Mouse (Mus musculus) liver (tissue): Measurements from ENCODE around the gene Kif5c.

Experiments
- DNase-seq: peaks from one replicate; pipeline ENCODE4 v3.0.0-alpha.2; 2020; ENCODE audit warnings: mixed read lengths

The Kif5c gene

GRCm38 (mm10) chr2:49676020-49676419 is 56.9 kb downstream of the Kif5c start:
- DNase-seq = no peak

DNA sequence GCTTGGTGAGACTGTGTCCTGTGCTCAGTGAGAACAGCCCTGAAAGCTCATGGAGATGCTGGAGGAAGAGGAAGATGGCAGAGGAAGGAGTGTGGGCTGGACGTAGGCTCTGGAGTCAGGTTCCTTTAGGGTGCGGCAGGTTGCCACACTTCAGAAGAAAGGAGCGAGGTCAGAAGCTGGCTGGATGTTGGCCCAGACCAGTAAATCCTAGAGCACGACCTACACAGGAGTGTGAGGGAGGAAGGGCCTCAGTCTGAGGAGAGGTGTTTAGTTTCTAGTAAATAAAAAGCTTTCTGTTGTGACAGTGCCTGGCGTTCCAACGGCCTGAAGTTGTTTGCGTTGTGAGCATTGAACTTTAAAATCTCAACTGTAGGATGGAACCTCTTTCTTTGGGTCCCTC is 59.3 kb downstream of the Kif5c start:
- DNase-seq = no peak

- no peak for DNase-seq
Measured at GRCm38 (mm10) chr2:49679135-49679964, 60.3 kb downstream of the Kif5c start.

DNA sequence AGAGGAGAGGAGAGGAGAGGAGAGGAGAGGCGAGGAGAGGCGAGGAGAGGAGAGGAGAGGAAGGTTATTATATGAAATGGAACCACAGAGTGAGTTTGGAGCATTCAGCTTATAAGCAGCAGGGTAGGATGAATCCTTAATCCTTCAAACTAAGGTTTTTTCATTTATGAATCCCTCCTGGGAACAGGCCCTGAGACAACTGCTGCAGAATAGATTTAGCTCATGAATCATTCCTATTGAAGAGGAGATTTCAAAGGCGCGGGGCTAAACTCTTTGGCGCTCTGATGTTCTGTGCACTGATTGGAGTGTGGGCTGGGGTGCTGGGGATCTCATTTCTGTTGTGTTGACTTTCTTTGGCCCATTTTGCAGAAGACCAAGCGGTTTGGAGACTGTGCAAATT is 63.7 kb downstream of the Kif5c start:
- no peak for DNase-seq

DNA sequence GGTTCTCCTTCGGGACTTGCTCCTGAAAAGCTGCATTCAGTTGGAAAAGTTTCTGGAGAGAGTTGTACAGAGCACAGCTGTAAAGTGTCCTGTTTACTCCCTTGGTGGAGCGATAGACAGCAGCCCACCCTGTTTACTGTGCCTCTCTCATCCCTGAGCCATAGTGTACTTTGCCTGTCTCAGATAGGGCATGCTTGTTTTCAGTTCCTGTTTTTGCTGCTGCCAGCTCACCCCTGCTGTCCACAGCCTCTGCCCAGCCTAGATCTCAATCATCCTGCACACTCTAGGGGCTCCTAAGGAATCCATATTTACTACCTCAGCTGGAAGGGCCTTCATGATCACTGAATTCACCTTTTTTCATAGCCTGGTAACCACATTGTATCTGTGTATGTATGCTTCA is 65.7 kb downstream of the Kif5c start:
- no peak for DNase-seq

GRCm38 (mm10) chr2:49690421-49690826 is 71.3 kb downstream of the Kif5c start:
- DNase-seq = no peak

DNA sequence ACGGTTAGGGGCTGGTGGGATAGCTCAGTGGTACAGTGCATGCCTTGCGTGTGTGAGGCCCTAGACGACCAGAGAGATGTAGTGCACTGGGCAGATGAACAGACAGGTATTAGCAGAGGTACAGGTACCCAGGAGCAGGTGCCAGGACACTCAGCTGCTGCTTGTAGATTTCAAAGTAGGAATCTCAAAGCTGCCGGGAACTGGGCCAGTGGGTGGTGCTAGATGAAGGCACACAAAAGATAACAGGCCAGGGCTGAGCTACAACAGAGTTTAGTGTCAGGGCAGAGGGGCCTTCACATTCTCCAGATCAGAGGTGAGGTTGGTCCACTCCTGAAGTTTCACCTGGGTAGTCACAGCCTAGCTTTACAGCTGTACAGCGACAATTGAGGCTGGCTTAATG is 72.3 kb downstream of the Kif5c start:
- no peak for DNase-seq

- DNase-seq = no peak
Measured at GRCm38 (mm10) chr2:49694727-49695126, 75.6 kb downstream of the Kif5c start.

GRCm38 (mm10) chr2:49695461-49695860 is 76.4 kb downstream of the Kif5c start:
- no peak for DNase-seq

DNA sequence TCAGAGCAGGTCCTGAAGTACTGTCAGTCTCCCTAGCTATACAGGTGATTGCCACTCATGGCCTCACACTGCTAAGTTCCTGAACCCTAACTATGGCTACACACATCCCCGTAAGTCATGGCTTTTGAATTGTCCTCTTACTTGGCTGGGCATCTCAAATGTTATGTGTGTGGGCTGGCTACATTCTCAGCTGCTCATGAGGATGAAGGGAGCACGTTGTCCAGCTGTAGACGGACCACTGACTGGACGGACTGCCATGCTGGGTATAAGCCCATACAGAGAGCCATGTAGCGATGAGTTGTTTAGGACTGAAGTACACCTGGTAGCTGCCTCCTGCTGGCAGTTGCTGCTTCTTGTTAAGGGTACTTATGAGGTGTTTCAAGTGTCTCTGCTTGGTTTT is 79.8 kb downstream of the Kif5c start:
- no peak for DNase-seq

DNA sequence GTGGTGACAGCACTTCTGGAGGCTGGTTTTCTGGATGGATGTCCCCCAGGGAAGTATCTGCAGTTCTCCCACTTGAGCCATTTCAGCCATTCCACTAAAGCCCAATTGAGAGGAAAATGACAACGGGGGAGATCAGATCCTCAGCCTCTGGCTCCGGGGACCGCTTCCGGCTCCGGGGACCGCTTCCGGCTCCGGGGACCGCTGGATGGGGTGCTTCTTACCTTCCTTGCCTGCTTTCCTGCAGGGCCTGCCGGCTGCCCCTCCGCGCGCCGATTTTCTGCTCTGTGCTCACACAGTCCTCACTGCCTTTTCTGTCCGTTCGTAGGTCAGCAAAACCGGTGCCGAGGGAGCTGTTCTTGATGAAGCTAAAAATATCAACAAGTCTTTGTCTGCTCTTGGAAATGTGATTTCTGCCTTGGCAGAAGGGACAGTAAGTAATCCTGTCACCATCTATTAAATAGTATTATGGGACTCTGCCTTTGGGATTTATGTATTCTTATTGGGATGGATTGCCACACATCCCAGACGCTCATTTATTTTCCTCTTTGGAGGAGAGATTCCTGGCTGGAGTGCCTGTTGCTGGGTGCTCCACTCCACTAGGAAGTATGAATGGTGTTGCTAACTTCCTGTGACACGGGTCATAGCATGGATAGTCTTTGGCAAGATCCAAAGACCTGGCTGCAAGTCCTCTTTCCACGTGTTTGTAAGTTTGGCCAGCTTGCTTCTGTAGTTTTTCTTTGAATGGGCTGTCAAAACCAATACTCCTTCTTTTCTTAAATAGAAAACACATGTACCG is 81.3 kb downstream of the Kif5c start:
- DNase-seq = no peak

GRCm38 (mm10) chr2:49710223-49710622 is 91.1 kb downstream of the Kif5c start:
- no peak for DNase-seq

DNA sequence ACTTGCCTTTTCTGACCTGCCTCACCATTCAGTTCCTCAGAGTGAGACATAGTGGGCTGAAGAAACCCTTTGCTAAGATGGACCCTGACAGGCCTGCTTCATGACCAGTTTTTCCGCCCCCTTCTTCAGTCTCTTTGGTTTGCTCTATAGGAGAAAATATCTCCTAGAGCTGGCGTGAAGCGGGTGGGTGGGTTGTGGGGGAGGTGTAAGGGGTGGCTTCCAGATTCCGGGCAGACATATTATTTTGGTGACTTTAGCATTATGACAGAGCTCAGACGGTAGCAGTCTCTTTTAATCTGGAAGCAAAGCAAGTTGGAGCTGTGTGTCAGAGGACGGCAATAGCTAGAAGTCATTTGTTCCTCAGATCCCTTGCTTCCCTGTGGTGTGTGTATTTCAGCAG is 92.6 kb downstream of the Kif5c start:
- DNase-seq = no peak

DNA sequence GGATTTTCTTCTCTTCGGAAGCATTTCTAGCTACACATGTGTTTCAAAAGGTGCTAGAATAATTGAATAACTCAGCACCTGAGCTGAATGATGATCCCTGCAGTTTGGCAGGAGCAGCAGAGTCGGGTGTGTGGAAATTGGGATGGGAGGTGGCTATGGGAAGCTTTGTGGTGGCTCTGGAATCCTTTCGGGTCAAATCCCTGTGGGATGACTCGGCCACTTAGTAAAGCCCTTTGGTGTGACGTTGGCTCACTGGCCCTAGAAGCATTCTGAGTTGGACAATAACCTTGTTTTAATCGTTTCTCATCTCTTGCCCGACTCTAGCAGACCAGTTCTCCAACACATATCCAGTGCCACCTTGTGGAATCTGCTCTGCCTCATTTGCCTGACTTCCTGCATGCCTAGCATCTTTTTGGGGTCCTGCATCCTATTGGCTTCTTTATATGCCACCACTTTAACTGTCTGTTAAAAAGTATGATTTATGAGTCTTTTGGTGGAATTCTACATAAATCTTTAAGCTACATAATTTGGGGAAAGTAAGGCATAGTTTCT is 93.3 kb downstream of the Kif5c start:
- no peak for DNase-seq

DNA sequence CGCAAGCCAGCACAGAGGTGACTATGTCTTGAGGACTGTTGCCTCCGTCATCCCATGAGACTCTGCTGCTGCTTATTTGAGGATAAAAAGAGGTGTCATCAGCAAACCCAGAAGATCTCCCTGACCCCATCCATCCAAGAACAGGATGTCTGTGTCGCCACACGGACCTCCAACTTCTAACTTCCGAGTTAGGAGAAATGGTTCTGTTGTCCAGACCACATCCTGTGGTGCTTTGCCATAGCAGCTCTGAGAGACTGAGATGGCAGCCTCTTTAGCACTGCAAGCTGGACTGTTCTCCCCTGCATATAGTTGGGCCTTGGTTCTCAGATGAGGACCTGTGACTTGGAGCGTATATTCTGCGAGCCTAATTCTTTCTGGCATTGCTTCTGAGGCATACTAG is 97.4 kb downstream of the Kif5c start:
- no peak for DNase-seq

- DNase-seq = no peak
Measured at GRCm38 (mm10) chr2:49717437-49718116, 98.5 kb downstream of the Kif5c start.

DNA sequence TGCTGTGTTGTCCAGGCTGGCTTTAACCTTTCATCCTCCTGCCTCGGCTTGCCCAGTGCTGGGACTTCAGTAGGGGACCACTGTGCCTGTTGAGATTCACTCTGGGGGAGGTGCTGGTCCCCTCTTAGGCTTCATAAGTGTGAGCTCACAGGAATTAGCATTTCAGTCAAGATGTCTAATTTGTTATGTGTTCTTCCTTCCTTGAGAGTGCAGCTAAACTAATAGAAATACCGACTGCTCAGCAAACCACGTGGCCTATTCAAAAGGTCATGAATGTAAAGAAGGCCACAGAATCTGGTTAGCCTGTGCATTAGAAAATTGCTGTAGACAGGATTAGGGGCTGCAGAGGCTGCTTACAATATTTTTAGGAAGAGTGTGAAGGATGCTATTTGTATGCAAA is 99.4 kb downstream of the Kif5c start:
- no peak for DNase-seq

DNA sequence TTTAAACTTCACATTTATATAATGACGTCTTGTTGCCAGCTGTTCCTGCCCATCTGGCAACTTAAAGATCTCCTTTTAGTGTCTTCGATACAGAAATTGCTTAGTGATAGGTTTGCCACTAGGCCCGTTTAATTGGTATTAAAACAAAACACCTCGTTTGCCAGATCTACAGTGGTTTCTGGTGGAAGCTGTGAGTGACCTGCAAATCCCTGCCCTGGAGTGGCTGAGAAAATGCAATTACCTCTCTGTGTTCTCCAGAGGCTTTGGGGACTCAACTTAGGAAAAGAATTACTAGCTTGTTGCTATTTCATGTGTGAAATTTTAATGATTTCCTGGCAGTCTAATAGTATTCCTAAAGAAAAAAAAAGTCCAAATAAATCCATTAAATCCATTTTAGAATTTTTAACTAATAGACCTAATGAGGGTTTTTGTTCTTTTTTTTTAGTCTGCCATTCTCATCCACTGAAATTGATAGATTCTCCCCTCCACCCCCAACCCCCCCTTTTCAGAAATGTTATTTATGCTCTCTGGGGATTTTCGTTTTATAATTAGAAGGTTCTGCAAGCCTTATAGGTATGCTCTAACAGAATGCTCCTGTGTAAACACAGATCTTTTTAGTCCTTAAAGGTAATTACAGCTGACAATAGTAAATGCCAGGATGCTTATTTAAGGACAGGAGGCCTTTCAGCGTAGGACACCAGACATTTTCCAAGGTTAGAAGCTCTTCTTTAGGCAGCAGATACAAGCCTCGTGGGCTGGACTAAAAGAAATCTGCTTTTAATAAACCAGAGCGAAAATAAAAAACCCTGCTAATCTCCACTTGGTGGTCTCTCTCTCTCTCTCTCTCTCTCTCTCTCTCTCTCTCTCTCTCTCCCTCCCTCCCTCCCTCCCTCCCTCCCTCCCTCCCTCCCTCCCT is 100.1 kb downstream of the Kif5c start:
- DNase-seq = no peak

GRCm38 (mm10) chr2:49719854-49720253 is 100.8 kb downstream of the Kif5c start:
- DNase-seq = no peak

DNA sequence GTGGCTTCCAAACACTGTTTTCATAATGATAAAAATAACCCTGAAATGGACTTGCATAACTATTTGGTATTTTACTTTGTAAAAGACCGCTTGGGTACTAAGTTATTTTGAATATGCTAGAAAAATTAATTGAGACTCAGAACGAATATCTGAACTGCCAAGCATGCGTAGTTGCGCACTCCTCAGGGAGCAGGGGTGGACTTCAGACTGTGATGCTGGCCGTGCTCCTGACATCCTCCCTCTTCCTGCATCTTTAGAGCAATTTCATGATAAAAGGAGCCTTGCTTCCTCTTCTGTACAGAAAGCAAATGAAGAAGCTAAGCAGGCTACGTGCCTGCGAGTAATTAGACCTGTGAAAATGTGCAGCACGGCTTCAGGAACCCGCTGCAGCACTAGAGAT is 101.2 kb downstream of the Kif5c start:
- DNase-seq = no peak

GRCm38 (mm10) chr2:49722331-49722730 is 103.2 kb downstream of the Kif5c start:
- no peak for DNase-seq

- DNase-seq = no peak
Measured at GRCm38 (mm10) chr2:49722983-49723382, 103.9 kb downstream of the Kif5c start.
